Mouse (Mus musculus) midbrain, embryonic 13.5 days (tissue): ENCODE measurements at regions not wholly inside any gene's neighbourhood (a gene's known extent, or its start where the extent isn't known, plus 50 kb on each side); places are given as distances from the start of the nearest gene placed in this dataset.

Experiments used
- ATAC-seq: fragments of 200-750 bp; cut with Nextera tagmentation; 2 replicates; pipeline ENCODE4 v1.8.0; 2017; ENCODE audit warnings: mild to moderate bottlenecking, moderate TSS enrichment, moderate library complexity
- H3K27ac ChIP-seq: fragments of 300-500 bp; sonication (generic); 2 replicates; pipeline ENCODE4 v1.5.1; 2015; ENCODE audit warnings: inconsistent platforms, mild to moderate bottlenecking, moderate library complexity
- H3K27me3 ChIP-seq: fragments of 300-500 bp; sonication (generic); 2 replicates; pipeline ENCODE4 v1.6.1; 2015; ENCODE audit warnings: mild to moderate bottlenecking, inconsistent platforms
- H3K36me3 ChIP-seq: fragments of 300-500 bp; sonication (generic); 2 replicates; pipeline ENCODE4 v1.6.1; 2015; ENCODE audit warnings: mild to moderate bottlenecking, inconsistent platforms
- H3K4me1 ChIP-seq: fragments of 300-500 bp; sonication (generic); replicated peaks from 2 replicates; pipeline ENCODE4 v1.6.1; 2015; ENCODE audit warnings: inconsistent platforms
- H3K4me2 ChIP-seq: fragments of 300-500 bp; sonication (generic); replicated peaks from 2 replicates; pipeline ENCODE4 v1.6.1; 2015; ENCODE audit warnings: moderate library complexity, mild to moderate bottlenecking, inconsistent platforms
- H3K4me3 ChIP-seq: fragments of 300-500 bp; sonication (generic); replicated peaks from 2 replicates; pipeline ENCODE4 v1.5.1; 2015; ENCODE audit warnings: mild to moderate bottlenecking, inconsistent platforms
- H3K9ac ChIP-seq: fragments of 300-500 bp; sonication (generic); replicated peaks from 2 replicates; pipeline ENCODE4 v1.6.1; 2015; ENCODE audit warnings: mild to moderate bottlenecking, inconsistent platforms
- H3K9me3 ChIP-seq: fragments of 300-500 bp; sonication (generic); 2 replicates; pipeline ENCODE4 v1.6.1; 2016; ENCODE audit warnings: mild to moderate bottlenecking, inconsistent platforms
- WGBS: fragments of 180-500 bp; shearing (Covaris S2); methylation state at CpG from one replicate; pipeline ENCODE4 v1.1.7; 2015; 5-methylcytosine and 5-hydroxymethylcytosine counted together

GRCm38 (mm10) chr9:47091796-47092195, 93.3 kb downstream of the Gm4791 start:
- H3K9ac ChIP-seq = no peak overlapping the region
- no peak for ATAC-seq
- no peak overlapping the region for H3K4me2 ChIP-seq
- H3K27me3 ChIP-seq = no peaks in the 10 kb centered on the region
- no peak overlapping the region for H3K4me3 ChIP-seq
- no peak overlapping the region for H3K27ac ChIP-seq
- H3K36me3 ChIP-seq = no peaks in the 10 kb centered on the region
- 85% methylated on average over 10 of the region's 10 CpGs for WGBS
- no peaks in the 10 kb centered on the region for H3K4me1 ChIP-seq
- H3K9me3 ChIP-seq = no peaks in the 10 kb centered on the region

DNA sequence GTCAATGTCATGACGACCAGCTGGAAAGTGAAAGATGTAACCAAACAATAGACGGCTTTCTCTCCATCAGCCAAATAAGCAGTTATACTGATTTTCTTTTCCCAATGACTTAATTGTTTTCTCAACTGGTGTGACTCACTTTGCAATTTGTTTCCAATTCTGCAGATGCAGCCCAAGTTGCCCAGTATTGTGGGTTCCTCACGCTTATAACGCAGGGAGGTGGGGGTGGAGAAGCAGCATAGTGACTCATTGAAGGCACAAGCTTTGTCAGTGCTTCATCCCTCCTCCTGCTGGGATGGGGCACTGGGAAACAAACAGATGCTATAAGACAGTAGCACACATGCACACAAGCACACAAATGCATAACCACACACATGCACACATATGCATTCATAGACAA, 97.1 kb downstream of the Gm4791 start:
- Histone ChIP-seq H3K27me3 (no peaks in the 10 kb centered on the region), H3K4me2 (no peak overlapping the region), H3K9ac (no peak overlapping the region), H3K9me3 (no peaks in the 10 kb centered on the region), H3K27ac (no peak overlapping the region), H3K36me3 (no peaks in the 10 kb centered on the region), H3K4me3 (no peak overlapping the region), H3K4me1 (no peaks in the 10 kb centered on the region)
- no peak for ATAC-seq
- WGBS = 90% methylated on average over 4 of the region's 4 CpGs

- Histone ChIP-seq H3K4me1 (no peaks in the 10 kb centered on the region), H3K27ac (no peak overlapping the region), H3K9ac (no peak overlapping the region), H3K4me2 (no peak overlapping the region), H3K4me3 (no peak overlapping the region), H3K9me3 (no peaks in the 10 kb centered on the region), H3K27me3 (no peaks in the 10 kb centered on the region), H3K36me3 (no peaks in the 10 kb centered on the region)
- 79% methylated on average over 3 of the region's 3 CpGs for WGBS
- ATAC-seq = no peak
These were observed 104.8 kb downstream of the Gm4791 start for GRCm38 (mm10) chr9:47103316-47103715.

DNA sequence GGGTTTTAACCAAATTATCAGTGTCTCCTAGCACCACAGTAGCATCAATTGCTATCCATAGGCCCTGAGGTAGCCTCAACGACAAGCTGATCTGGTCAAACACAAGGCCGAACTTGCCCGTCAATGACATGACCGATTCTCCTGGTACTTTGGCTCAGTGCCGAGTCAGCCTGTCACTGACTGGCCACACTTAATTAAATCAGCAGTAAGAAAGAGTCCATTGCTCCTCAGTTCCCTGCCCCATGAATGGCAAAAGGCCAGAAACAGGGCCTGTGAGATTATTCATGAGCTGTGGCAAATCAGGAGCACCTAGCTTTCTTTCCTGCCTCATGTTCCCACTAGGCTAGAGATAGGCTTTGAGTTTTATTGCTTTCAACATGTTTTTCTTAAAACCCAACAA, 105.4 kb downstream of the Gm4791 start:
- no peak overlapping the region for H3K4me3 ChIP-seq
- no peak overlapping the region for H3K27ac ChIP-seq
- 70% methylated on average over 5 of the region's 5 CpGs for WGBS
- H3K27me3 ChIP-seq = no peaks in the 10 kb centered on the region
- H3K9me3 ChIP-seq = no peaks in the 10 kb centered on the region
- no peaks in the 10 kb centered on the region for H3K4me1 ChIP-seq
- no peak for ATAC-seq
- no peak overlapping the region for H3K9ac ChIP-seq
- H3K36me3 ChIP-seq = no peaks in the 10 kb centered on the region
- H3K4me2 ChIP-seq = no peak overlapping the region

- ATAC-seq = no peak
- Histone ChIP-seq H3K4me1 (peaks cover 7% of the 10 kb centered on the region; the same call in 1 of the 2 replicates), H3K27ac (no peak overlapping the region), H3K27me3 (no peaks in the 10 kb centered on the region), H3K9me3 (no peaks in the 10 kb centered on the region), H3K36me3 (no peaks in the 10 kb centered on the region), H3K4me2 (no peak overlapping the region), H3K4me3 (no peak overlapping the region), H3K9ac (no peak overlapping the region)
- WGBS = 54% methylated on average over 5 of the region's 5 CpGs
These were observed 109.6 kb downstream of the Gm4791 start for GRCm38 (mm10) chr9:47108096-47108495.

DNA sequence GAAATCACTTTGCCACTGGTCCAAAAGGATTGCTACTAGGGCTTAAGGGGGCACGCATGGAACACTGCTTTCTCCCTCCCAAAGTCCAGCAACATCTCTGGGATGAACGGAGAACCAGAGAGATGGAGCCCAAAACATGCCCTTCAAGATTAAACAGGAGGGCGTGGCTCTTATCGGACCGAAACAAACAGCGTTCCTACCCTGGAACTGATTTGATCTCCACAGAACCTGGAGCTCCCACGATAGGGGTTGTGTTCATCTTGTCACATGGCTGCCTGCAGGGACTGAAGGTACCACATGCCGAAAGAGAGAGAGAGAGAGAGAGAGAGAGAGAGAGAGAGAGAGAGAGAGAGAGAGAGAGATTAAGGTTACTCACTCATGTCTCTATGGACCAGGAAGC, 120.7 kb downstream of the Gm4791 start:
- H3K4me2 ChIP-seq = no peak overlapping the region
- no peak overlapping the region for H3K27ac ChIP-seq
- no peaks in the 10 kb centered on the region for H3K27me3 ChIP-seq
- no peak overlapping the region for H3K4me3 ChIP-seq
- no peak overlapping the region for H3K9ac ChIP-seq
- H3K9me3 ChIP-seq = no peaks in the 10 kb centered on the region
- WGBS = 82% methylated on average over 8 of the region's 8 CpGs
- H3K4me1 ChIP-seq = no peaks in the 10 kb centered on the region
- H3K36me3 ChIP-seq = no peaks in the 10 kb centered on the region
- no peak for ATAC-seq

- no peak overlapping the region for H3K9ac ChIP-seq
- no peak for ATAC-seq
- H3K27me3 ChIP-seq = no peaks in the 10 kb centered on the region
- 82% methylated on average over 2 of the region's 2 CpGs for WGBS
- no peak overlapping the region for H3K4me3 ChIP-seq
- H3K36me3 ChIP-seq = no peaks in the 10 kb centered on the region
- no peaks in the 10 kb centered on the region for H3K9me3 ChIP-seq
- no peak overlapping the region for H3K4me2 ChIP-seq
- H3K4me1 ChIP-seq = no peaks in the 10 kb centered on the region
- no peak overlapping the region for H3K27ac ChIP-seq
These were observed 124.6 kb downstream of the Gm4791 start for GRCm38 (mm10) chr9:47123113-47123512.

GRCm38 (mm10) chr9:47125517-47125916, 127.0 kb downstream of the Gm4791 start:
- no peak for ATAC-seq
- H3K27me3 ChIP-seq = no peaks in the 10 kb centered on the region
- H3K9me3 ChIP-seq = no peaks in the 10 kb centered on the region
- H3K27ac ChIP-seq = no peak overlapping the region
- no peak overlapping the region for H3K4me3 ChIP-seq
- no peak overlapping the region for H3K4me2 ChIP-seq
- no peaks in the 10 kb centered on the region for H3K4me1 ChIP-seq
- H3K9ac ChIP-seq = no peak overlapping the region
- 82% methylated on average over 3 of the region's 3 CpGs for WGBS
- H3K36me3 ChIP-seq = no peaks in the 10 kb centered on the region

DNA sequence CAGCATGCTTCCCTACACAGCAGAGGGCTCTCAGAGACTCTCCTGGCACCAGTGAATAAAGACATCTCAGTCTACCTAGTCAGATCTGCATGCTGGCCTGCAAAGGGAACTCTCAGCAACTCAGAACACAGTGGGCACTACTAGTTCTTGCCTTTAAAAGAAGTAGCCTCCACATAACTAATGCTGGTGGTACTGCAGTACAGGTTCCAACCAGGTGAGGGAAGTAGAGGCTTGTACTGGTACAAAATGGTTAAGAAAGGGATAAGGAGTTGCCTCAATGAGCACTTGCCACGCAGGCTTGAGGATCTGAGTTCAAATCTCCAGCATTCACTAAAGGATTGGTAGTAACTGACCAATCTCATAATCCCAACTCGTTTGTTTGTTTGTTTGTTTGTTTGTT, 127.7 kb downstream of the Gm4791 start:
- H3K9ac ChIP-seq = no peak overlapping the region
- no peaks in the 10 kb centered on the region for H3K36me3 ChIP-seq
- H3K27ac ChIP-seq = no peak overlapping the region
- no peaks in the 10 kb centered on the region for H3K9me3 ChIP-seq
- no peak overlapping the region for H3K4me3 ChIP-seq
- 67% methylated on average over 2 of the region's 2 CpGs for WGBS
- no peaks in the 10 kb centered on the region for H3K4me1 ChIP-seq
- H3K27me3 ChIP-seq = no peaks in the 10 kb centered on the region
- no peak for ATAC-seq
- no peak overlapping the region for H3K4me2 ChIP-seq

DNA sequence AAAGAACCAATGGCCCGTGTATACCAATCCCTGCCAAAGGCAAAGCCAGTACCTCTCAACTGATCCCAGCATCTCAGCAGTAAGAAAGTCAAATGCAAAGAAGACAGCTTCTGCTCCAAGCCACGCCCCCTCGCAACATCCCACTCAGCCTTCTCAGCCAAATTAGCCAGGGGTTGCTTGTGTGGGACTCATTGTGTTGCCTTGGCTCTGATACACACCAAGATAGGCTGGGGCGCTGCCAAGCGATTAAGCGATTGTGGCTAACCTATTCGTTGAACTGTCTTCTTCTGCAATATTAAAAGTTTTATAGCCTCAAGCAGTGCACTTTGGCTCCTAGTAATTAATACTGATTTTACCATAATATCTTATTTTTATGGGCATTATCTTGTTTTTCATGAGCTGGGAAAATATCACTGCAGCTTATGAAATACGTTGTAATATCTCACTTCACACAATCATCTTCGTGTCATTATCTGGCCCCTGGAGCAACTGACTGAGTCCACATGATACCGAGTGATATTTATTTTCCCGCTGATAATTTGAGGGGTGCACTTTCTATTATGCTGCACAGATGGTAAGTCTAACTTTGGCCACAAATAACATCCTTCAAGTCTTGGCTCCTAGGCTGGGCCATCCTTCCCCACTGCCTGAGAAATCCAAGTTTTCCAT, 129.3 kb downstream of the Gm4791 start:
- H3K36me3 ChIP-seq = no peaks in the 10 kb centered on the region
- no peaks in the 10 kb centered on the region for H3K9me3 ChIP-seq
- no peak overlapping the region for H3K4me3 ChIP-seq
- H3K9ac ChIP-seq = no peak overlapping the region
- no peak overlapping the region for H3K4me2 ChIP-seq
- no peak for ATAC-seq
- 87% methylated on average over 11 of the region's 11 CpGs for WGBS
- H3K27me3 ChIP-seq = no peaks in the 10 kb centered on the region
- H3K4me1 ChIP-seq = no peaks in the 10 kb centered on the region
- no peak overlapping the region for H3K27ac ChIP-seq

DNA sequence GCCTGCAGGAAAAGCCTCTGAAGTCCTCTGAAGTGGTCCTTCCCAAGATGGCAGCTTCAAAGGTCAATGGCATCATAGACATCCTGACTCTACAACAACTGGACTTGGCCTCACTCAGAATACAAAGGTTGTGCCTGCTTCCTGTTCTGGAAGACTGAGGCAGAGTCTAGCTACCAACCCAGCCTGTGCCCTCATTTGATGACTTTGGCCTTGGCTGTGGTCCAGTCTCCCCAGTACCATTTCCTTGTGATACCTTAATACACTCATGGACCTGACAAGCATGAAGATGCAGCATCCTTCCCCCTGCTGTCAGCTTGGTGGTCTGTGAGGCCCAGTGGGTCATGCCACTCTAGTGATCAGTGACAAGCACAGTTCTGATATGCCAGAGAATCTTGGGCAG, 130.6 kb downstream of the Gm4791 start:
- Histone ChIP-seq H3K9me3 (no peaks in the 10 kb centered on the region), H3K27me3 (no peaks in the 10 kb centered on the region), H3K36me3 (no peaks in the 10 kb centered on the region), H3K27ac (no peak overlapping the region), H3K4me2 (no peak overlapping the region), H3K4me3 (no peak overlapping the region), H3K9ac (no peak overlapping the region), H3K4me1 (0 out of 2 replicates have a peak, but pooled peaks cover 3% of the 10 kb centered on the region)
- no peak for ATAC-seq

DNA sequence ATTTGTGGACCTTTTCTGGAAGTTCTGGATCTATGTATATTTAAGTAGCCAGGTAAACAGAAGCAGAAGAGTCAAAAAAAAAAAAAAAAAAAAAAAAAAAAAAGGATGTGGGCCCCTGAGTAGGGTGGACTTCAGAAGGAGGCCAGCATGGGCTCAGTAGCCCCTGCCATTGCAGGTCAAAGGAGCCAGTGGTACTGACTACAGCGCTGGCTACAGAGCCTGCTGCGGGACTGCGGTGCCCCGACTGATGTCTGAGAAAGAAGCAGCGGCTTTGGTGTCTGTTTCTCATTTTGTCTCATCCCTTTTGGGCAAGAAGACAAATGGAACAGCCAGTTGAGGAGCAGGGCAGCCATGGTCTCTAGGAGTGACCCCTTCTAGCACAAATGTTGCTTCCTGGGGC, 134.9 kb downstream of the Gm4791 start:
- H3K9ac ChIP-seq = no peak overlapping the region
- H3K4me3 ChIP-seq = no peak overlapping the region
- ATAC-seq = no peak
- 86% methylated on average over 5 of the region's 5 CpGs for WGBS
- 0 out of 2 replicates have a peak, but pooled peaks cover 3% of the 10 kb centered on the region for H3K4me1 ChIP-seq
- no peaks in the 10 kb centered on the region for H3K9me3 ChIP-seq
- no peaks in the 10 kb centered on the region for H3K36me3 ChIP-seq
- no peak overlapping the region for H3K27ac ChIP-seq
- no peaks in the 10 kb centered on the region for H3K27me3 ChIP-seq
- no peak overlapping the region for H3K4me2 ChIP-seq

DNA sequence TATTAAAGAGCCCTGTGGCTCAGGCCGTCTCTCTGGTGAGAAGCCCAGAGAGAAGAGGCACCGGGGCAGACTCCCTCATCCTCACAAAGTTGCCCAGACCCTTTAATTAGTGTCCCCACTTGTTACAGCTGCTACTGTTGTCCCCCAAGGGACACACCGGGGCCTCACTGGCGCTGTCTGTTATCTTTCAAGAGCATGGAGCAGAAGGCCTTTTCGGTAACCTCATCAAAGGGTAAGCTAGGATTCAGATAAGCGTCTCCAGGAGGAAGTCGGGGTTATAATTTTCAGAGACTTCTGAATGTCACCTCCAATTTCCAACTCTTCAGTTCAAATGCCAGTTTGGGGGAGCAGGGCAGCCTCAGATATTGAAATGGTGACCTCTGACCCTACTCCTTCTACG, 135.3 kb downstream of the Gm4791 start:
- H3K27me3 ChIP-seq = no peaks in the 10 kb centered on the region
- 0 out of 2 replicates have a peak, but pooled peaks cover 3% of the 10 kb centered on the region for H3K4me1 ChIP-seq
- WGBS = 69% methylated on average over 8 of the region's 8 CpGs
- no peak overlapping the region for H3K4me3 ChIP-seq
- no peak overlapping the region for H3K4me2 ChIP-seq
- H3K36me3 ChIP-seq = no peaks in the 10 kb centered on the region
- H3K9ac ChIP-seq = no peak overlapping the region
- ATAC-seq = no peak
- H3K27ac ChIP-seq = no peak overlapping the region
- H3K9me3 ChIP-seq = no peaks in the 10 kb centered on the region
